Mouse (Mus musculus) ES-E14 (cell line): Measurements from ENCODE around the gene Slc2a4.
A peak's percentile ranks its signal among the peaks of the same experiment; 100 is the strongest.

Source experiments
- CHD2 ChIP-seq: IDR thresholded peaks from 2 replicates; pipeline ENCODE4 v1.6.1; 2014; ENCODE audit warnings: mild to moderate bottlenecking, low read depth, low read length, inconsistent platforms
- HCFC1 ChIP-seq: IDR thresholded peaks from 2 replicates; pipeline ENCODE4 v1.6.1; 2012; ENCODE audit warnings: low read length, inconsistent platforms, borderline replicate concordance; ENCODE audit not compliant: insufficient read depth

GRCm38 (mm10) chr11:69966006-69966859 lies 18.2 kb upstream of the Slc2a4 start:
- TF ChIP-seq HCFC1 (0 out of 2 replicates have a peak, but pooled peaks have one; percentile 12), CHD2 (no peak)
